Mouse (Mus musculus): ENCODE measurements around the gene Sprr2i. TPM values are rescaled to one million over a fixed set of nuclear protein-coding genes. Genes with fewer than 3 reads are reported as not detected.

Sprr2i gene
- polyA plus RNA-seq (2017; shearing (Covaris generic)) = not detected

DNA sequence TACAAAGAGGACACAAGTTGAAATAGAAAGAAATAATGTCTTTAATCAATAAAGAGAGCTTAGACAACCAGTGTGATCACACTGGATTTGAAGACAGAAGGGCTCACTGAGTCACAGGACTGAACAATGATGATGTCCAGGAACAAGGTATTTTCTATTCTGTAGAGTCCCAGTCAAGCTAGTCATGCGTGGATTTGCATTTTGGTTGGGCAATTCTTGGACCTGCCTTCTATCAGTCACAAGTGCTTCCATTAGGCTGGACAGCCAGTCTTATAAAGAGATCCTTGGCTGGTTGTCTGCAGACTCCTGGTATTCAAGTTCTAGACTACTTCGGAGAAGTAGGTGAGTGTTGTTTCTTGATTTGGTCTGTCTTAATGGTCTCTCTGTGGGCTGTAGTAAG, at the start of gene Sprr2i:
Gene Sprr2i (plus strand): TSS at position 301 of the 400 bp plus-strand sequence.

DNA sequence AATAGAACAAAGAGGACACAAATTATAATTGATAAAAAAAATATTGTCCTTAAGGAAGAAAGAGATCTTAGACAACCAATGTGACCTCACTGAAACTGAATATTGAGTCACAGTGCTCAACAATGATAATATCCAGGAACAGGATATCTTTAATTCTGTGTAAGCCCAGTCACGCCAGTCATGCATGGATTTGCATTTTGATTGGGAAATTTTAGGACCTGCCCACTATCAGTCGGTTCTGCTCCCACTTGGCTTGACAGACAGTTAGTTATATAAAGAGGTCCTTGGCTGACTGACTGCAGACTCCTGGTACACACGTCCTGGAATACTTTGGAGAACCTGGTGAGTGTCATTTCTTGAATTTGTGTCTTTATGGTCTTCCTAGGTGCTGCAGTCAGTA, 42.9 kb upstream of the Sprr2i start, which contains the start of gene Sprr2f:
Gene Sprr2f (plus strand): TSS at position 301 of the 400 bp plus-strand sequence.

DNA sequence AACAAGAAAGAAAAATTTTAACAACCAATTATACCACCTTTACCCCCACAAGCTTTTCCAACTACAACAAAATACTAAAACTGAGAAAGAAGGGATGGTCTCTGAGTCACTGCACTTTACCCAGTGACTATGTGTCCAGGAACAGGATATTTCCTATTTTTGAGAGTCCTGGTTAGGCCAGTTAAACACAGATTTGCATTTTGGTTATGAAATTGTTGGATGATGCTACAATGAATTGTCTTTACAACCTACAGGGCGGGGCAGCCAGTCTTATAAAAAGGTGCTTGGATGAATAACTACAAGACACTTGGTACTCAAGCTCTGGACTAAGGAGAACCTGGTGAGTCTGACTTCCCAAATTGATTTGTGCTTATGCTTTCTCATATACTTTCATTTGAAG, 22.4 kb upstream of the Sprr2i start, which contains the start of gene Sprr2h:
Gene Sprr2h (plus strand): TSS at position 301 of the 400 bp plus-strand sequence.

DNA sequence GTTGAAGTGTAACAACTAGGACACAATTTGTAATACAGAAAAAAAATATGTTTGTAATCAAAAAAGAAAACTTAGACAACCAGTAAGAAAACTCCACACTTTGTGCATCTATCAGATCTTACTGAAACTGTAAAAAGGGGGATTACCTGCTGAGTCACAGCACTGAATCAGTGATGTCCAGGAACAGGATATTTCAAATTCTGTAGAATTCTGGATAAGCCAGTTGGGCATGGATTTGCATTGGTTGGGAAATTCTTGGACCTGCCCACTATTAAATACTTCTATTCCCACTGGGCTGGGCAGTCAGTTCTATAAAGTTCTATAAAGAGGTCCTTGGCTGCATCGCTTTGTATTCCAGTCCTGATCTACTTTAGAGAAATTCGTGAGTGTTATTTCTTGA, 10.0 kb downstream of the Sprr2i start, which contains the start of gene Sprr2j-ps:
Gene Sprr2j-ps (plus strand): TSS at position 301 of the 400 bp plus-strand sequence.

DNA sequence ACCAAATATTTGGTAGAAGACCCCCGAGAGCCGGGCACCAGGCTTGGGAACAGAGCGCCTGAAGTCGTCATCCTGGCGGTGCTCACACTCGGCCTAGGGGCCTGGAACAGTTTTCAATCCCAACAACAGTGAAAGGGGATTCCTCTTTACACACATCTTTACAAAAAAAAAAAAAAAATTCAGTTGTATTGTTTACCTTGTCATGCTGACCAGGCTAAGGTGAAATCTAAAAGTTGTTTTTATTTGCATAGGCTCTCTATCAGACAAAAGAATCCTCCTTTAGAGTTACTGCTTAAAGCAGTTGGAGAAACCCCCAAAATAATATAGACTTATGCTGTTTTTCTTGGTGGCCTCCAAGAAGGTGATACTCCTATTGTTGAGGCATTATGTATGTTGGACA, 21.5 kb downstream of the Sprr2i start, which contains the start of gene Gm9774:
Gene Gm9774 (minus strand): TSS at position 101 of the 400 bp plus-strand sequence.

DNA sequence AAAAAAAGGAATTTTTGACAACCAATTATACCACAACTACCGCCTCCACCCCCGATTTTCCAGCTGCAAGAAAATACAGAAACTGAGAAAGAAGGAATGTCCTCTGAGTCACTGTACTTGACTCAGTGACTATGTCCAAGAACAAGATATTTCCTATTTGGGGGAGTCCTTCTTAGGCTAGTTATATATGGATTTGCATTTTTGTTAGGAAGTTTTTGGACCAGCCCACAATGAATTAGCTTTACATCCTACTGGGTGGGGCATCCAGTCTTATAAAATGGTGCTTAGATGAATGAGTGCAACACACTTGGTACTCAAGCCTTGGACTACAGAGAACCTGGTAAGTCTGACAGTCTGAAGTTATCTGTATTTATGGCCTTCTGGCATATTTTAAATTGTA, 24.5 kb downstream of the Sprr2i start, which contains the start of gene Sprr2k:
Gene Sprr2k (plus strand): TSS at position 301 of the 400 bp plus-strand sequence.

DNA sequence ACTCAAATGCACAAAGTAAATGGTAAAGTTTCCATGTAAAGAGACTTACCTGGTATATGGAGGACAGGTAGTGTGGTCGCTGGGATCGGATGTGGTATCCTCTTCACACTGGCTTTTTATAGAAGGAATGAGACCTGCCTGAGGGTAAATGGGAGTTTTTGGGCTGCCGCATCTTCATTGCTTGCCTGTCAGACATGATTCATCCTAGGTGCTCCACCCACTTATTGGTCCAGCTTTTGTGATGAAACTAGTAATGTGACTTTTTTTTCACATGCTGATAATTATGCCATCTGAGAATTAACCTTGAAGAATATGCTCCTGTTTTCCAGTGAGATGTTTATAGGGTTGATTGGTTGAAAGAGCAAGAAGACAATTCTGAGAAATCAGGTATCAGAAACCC, 30.9 kb downstream of the Sprr2i start, which contains the start of gene Sprr1b:
Gene Sprr1b (minus strand): TSS at position 101 of the 400 bp plus-strand sequence.

DNA sequence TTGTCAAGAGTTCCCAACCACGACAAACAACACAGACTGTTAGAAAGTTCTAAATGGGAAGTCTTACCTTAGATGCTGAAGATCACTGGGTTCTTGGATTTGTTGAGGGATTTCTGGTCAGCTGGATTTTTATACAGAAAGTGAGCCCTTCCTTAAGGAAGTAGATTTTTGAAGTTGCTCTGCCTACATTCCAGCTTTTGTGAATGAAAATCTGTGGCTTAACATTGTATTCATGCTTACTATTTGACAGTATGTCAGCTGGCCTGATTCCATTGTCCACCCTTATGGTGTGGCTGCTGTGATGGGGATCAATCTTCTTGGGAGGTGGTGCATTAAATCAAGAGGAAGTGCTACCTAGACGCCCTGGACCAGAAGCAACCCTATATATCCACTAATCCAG, 50.8 kb downstream of the Sprr2i start, which contains the start of gene Sprr3:
Gene Sprr3 (minus strand): TSS at position 101 of the 400 bp plus-strand sequence.

Other genes starting within 250 kb of the Sprr2i start
- gene Sprr2a1, start 192.2 kb upstream of the Sprr2i start, polyA plus RNA-seq (2017; shearing (Covaris generic)) = not detected
- not detected for gene Sprr2a2, start 192.1 kb upstream of the Sprr2i start, polyA plus RNA-seq (2017; shearing (Covaris generic))
- not detected for gene Sprr2a3, start 122.6 kb upstream of the Sprr2i start, polyA plus RNA-seq (2017; shearing (Covaris generic))
- gene Sprr2b, start 91.4 kb upstream of the Sprr2i start, polyA plus RNA-seq (2017; shearing (Covaris generic)) = not detected
- not detected for gene Sprr2d, start 68.9 kb upstream of the Sprr2i start, polyA plus RNA-seq (2017; shearing (Covaris generic))
- gene Sprr2e, start 55.8 kb upstream of the Sprr2i start, polyA plus RNA-seq (2017; shearing (Covaris generic)) = not detected
- not detected for gene Sprr2f, start 42.8 kb upstream of the Sprr2i start, polyA plus RNA-seq (2017; shearing (Covaris generic))
- not detected for gene Sprr2h, start 22.3 kb upstream of the Sprr2i start, polyA plus RNA-seq (2017; shearing (Covaris generic))
- gene Sprr2j-ps, start 10.1 kb downstream of the Sprr2i start, polyA plus RNA-seq (2017; shearing (Covaris generic)) = not detected
- 25.1 TPM for gene Gm9774, start 21.4 kb downstream of the Sprr2i start, polyA plus RNA-seq (2017; shearing (Covaris generic))
- not detected for gene Sprr2k, start 24.6 kb downstream of the Sprr2i start, polyA plus RNA-seq (2017; shearing (Covaris generic))
- not detected for gene Sprr1b, start 30.8 kb downstream of the Sprr2i start, polyA plus RNA-seq (2017; shearing (Covaris generic))
- gene Sprr3, start 50.7 kb downstream of the Sprr2i start, polyA plus RNA-seq (2017; shearing (Covaris generic)) = not detected
- not detected for gene Sprr1a, start 77.9 kb downstream of the Sprr2i start, polyA plus RNA-seq (2017; shearing (Covaris generic))
- not detected for gene Sprr4, start 92.5 kb downstream of the Sprr2i start, polyA plus RNA-seq (2017; shearing (Covaris generic))
- not detected for gene 2310046K23Rik, start 126.5 kb downstream of the Sprr2i start, polyA plus RNA-seq (2017; shearing (Covaris generic))
- not detected for gene Ivl, start 165.7 kb downstream of the Sprr2i start, polyA plus RNA-seq (2017; shearing (Covaris generic))
- gene Smcp, start 181.0 kb downstream of the Sprr2i start, polyA plus RNA-seq (2017; shearing (Covaris generic)) = not detected
- gene 2210017I01Rik, start 199.5 kb downstream of the Sprr2i start, polyA plus RNA-seq (2017; shearing (Covaris generic)) = not detected
- gene Lce6a, start 213.7 kb downstream of the Sprr2i start, polyA plus RNA-seq (2017; shearing (Covaris generic)) = not detected
- gene Lce1a1, start 240.3 kb downstream of the Sprr2i start, polyA plus RNA-seq (2017; shearing (Covaris generic)) = not detected
- gene Lce1b, start 248.9 kb downstream of the Sprr2i start, polyA plus RNA-seq (2017; shearing (Covaris generic)) = not detected

All from CD4-positive, CD25-positive, alpha-beta regulatory T cell, adult 9 weeks (primary cell).